Mouse (Mus musculus): ENCODE results near the gene Fam3a. TPM values are rescaled to one million over a fixed set of nuclear protein-coding genes. Genes with fewer than 3 reads are reported as not detected.
A peak's percentile ranks its signal among the peaks of the same experiment; 100 is the strongest.

Fam3a gene
- polyA plus RNA-seq, 1 experiment from 2014 or later = 26.4 TPM

DNA sequence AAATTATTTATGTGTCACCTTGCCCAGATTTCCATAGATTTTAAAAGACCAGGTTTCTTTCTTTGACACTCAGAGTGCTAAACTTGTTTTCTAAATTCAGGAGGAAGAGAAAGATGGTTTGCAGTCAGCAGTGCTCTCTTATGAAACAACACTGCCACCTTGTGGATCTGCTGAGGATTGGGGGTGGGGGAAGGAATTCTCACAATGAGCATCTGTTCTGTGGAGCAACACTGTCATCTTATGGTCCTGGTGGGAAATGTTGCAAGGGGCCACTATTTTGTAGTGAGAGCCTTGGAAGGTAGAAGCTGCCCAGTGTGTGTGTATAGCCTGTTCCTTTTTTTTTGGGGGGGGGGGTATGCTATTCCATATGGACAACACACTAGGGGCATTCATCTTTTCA lies 20.3 kb upstream of the Fam3a start:
- Histone ChIP-seq H3K9me3 (replicated peaks; ENCODE audit: control insufficient read depth, low read length) (no peaks in the 10 kb centered on the region), H3K4me3 (ENCODE audit: low read length) (no peak overlapping the region), H3K4me1 (ENCODE audit: control insufficient read depth, insufficient read depth, low read length) (no peaks in the 10 kb centered on the region), H3K27ac (ENCODE audit: low read length) (no peak overlapping the region), H3K9ac (ENCODE audit: low read length) (no peak overlapping the region), H3K4me2 (ENCODE audit: low read depth, low read length) (no peak overlapping the region), H3K27me3 (ENCODE audit: control insufficient read depth, insufficient read depth, low read length) (no peaks in the 10 kb centered on the region), H3K36me3 (ENCODE audit: control insufficient read depth, insufficient read depth) (no peaks in the 10 kb centered on the region)
- ATAC-seq (replicated peaks; ENCODE audit: extremely low read depth, insufficient read depth, low FRiP score) = peak; percentile 55

GRCm38 (mm10) chrX:74408340-74408739 lies 15.3 kb upstream of the Fam3a start:
- Histone ChIP-seq H3K4me1 (ENCODE audit: control insufficient read depth, insufficient read depth, low read length) (no peaks in the 10 kb centered on the region), H3K4me3 (ENCODE audit: low read length) (no peak overlapping the region), H3K9me3 (replicated peaks; ENCODE audit: control insufficient read depth, low read length) (no peaks in the 10 kb centered on the region), H3K4me2 (ENCODE audit: low read depth, low read length) (no peak overlapping the region), H3K36me3 (ENCODE audit: control insufficient read depth, insufficient read depth) (no peaks in the 10 kb centered on the region), H3K27ac (ENCODE audit: low read length) (no peak overlapping the region), H3K9ac (ENCODE audit: low read length) (no peak overlapping the region), H3K27me3 (ENCODE audit: control insufficient read depth, insufficient read depth, low read length) (no peaks in the 10 kb centered on the region)
- no peak for ATAC-seq (replicated peaks; ENCODE audit: extremely low read depth, insufficient read depth, low FRiP score)
- 42% methylated on average over 2 of the region's 2 CpGs for WGBS

DNA sequence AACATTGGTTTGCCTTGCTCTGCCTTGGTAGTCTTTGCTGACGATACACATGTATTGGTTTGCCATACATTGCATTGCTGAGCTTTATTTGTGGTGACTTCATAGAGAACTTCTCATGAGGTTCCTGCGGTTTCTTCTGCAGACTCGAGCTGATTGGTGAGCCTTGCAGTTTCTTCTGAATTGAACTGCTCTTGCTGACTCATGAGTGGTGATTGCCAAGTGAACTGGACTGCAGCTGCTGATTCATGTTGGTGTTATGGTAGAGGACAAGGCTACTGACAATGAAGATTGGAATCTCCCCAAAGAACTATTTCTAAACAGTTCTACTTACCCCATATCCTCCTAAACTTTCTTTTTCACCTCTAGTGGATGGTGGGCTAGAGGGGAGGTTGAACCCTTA lies 7.1 kb upstream of the Fam3a start:
- Histone ChIP-seq H3K4me3 (ENCODE audit: low read length) (no peak overlapping the region), H3K4me2 (ENCODE audit: low read depth, low read length) (no peak overlapping the region), H3K36me3 (ENCODE audit: control insufficient read depth, insufficient read depth) (no peaks in the 10 kb centered on the region), H3K9me3 (replicated peaks; ENCODE audit: control insufficient read depth, low read length) (no peaks in the 10 kb centered on the region), H3K4me1 (ENCODE audit: control insufficient read depth, insufficient read depth, low read length) (no peaks in the 10 kb centered on the region), H3K27ac (ENCODE audit: low read length) (no peak overlapping the region), H3K27me3 (ENCODE audit: control insufficient read depth, insufficient read depth, low read length) (no peaks in the 10 kb centered on the region), H3K9ac (ENCODE audit: low read length) (no peak overlapping the region)
- no peak for ATAC-seq (replicated peaks; ENCODE audit: extremely low read depth, insufficient read depth, low FRiP score)
- WGBS = 79% methylated on average over 3 of the region's 3 CpGs

DNA sequence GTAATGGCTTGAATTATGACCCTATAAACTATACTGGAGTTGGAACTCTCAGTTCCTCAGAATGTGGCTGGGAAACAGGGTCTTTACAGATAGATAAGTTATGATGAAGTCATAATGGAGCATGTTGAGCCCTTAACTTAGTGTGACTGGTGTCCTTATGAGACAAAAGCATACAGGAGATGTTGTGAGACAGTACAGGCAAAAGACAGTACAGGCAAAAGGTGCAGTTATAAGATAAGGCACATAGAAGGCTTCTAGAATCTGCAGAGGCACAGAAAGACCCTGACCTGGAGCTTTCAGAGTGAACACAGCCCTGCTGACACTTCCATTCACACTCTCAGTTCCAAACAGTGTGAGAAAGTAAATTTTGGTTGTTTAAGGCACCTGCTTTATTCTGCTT lies 4.9 kb downstream of the Fam3a start:
- no peak overlapping the region for H3K27ac ChIP-seq (ENCODE audit: low read length)
- H3K4me3 ChIP-seq (ENCODE audit: low read length) = no peak overlapping the region
- no peak overlapping the region for H3K4me2 ChIP-seq (ENCODE audit: low read depth, low read length)
- H3K9me3 ChIP-seq (replicated peaks; ENCODE audit: control insufficient read depth, low read length) = no peaks in the 10 kb centered on the region
- H3K27me3 ChIP-seq (ENCODE audit: control insufficient read depth, insufficient read depth, low read length) = no peaks in the 10 kb centered on the region
- H3K9ac ChIP-seq (ENCODE audit: low read length) = no peak overlapping the region
- H3K36me3 ChIP-seq (ENCODE audit: control insufficient read depth, insufficient read depth) = peaks cover 5% of the 10 kb centered on the region; the same call in 1 of the 2 replicates
- 0 out of 2 replicates have a peak, but pooled peaks cover 3% of the 10 kb centered on the region for H3K4me1 ChIP-seq (ENCODE audit: control insufficient read depth, insufficient read depth, low read length)
- no peak for ATAC-seq (replicated peaks; ENCODE audit: extremely low read depth, insufficient read depth, low FRiP score)

DNA sequence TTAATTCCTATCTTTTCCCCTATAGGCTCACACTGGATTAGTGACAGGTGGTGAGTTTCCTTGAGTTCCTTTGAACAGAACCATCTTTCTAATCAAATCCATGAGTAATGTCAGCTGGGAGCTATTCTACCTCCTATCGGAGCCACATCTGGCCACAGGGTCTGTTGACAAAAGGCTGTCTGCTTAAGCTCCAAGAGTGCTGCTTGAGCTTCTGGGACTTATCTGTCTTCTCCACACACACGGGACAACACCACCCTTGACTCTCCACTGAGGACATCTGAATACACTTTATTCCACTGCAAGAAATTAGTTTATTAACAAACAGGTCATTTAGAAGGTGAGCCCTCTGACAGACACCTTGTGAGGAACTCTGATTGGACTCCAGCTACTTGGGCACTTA lies 8.6 kb downstream of the Fam3a start:
- Histone ChIP-seq H3K27ac (ENCODE audit: low read length) (no peak overlapping the region), H3K36me3 (ENCODE audit: control insufficient read depth, insufficient read depth) (peaks cover 5% of the 10 kb centered on the region; the same call in 1 of the 2 replicates), H3K4me3 (ENCODE audit: low read length) (no peak overlapping the region), H3K9me3 (replicated peaks; ENCODE audit: control insufficient read depth, low read length) (no peaks in the 10 kb centered on the region), H3K4me2 (ENCODE audit: low read depth, low read length) (no peak overlapping the region), H3K4me1 (ENCODE audit: control insufficient read depth, insufficient read depth, low read length) (no peaks in the 10 kb centered on the region), H3K9ac (ENCODE audit: low read length) (no peak overlapping the region), H3K27me3 (ENCODE audit: control insufficient read depth, insufficient read depth, low read length) (no peaks in the 10 kb centered on the region)
- WGBS = 60% methylated on average over 2 of the region's 2 CpGs
- no peak for ATAC-seq (replicated peaks; ENCODE audit: extremely low read depth, insufficient read depth, low FRiP score)

DNA sequence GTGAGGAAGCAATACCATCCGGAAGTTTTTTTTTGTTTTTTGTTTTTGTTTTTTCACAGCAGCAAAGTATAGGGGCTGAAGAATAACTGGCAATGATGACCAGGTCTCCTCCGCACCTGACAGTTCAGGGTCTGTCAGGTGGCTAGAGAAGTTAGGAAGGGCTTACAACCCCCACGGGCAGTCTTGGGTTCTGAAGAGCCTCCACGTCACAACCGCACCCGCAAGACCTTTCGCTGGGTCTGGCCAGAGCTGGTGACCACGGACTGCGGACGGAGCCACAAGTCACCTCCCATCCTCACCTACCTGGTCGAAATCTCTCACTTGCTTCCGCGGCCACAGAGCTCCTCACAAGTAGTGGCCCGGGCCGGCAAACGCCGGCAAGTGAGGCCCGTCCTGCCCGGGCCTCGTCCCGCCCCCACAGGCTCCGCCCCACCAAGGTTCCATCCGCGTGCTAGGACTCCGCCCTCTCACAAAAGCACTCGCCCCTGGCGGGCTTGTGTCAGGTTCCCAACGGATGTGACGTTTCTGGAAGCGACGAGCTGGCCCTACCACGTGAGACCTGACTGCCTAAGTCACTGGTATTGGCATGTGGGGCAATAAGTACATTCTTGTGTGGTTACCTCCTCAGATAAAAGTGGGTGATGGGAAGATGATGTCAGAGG lies 20.1 kb downstream of the Fam3a start, which contains the start of the genes Ubl4a and Slc10a3:
Gene Ubl4a (minus strand): TSS at position 331 of the 662 bp plus-strand sequence.
Gene Slc10a3 (minus strand): TSS at position 462 of the 662 bp plus-strand sequence.
- H3K27ac ChIP-seq (ENCODE audit: low read length) = no peak within 1 kb of the TSS

DNA sequence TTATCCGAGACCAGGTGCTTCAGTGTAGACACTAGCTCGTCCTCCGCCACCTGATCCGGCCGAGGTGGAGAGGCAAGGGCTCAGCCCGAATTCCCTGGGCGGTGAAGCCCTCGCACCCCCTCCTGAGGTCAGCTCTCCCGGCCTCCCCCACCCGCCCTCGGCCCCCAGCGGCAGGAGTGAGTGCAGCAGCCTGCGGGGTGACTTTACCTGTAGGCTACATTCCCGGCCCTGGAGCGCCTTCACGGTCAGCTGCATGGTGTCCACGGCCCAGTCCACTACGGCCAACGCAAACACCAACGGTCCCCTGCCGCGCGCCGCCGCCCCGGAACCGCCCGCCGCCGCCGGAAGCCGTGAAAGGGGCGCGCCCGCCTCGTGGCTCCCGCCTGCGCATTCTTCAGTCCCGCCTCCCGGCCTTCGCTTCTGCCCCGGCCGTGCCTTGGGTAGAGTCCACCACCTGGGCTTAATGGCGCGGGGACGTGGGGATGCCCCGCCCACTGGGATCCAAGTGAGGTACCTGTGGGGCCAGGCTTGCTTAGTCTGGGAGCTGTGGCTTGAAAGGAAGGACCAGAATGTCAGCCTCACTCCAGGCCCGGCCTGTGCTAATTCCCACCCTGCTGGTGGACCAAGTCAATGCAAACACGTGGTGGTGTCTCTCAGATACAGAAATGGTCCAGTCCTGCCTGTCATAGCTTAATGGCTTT lies 24.7 kb downstream of the Fam3a start:
- Histone ChIP-seq H3K4me1 (ENCODE audit: control insufficient read depth, insufficient read depth, low read length) (peaks cover 10% of the 10 kb centered on the region), H3K4me3 (ENCODE audit: low read length) (peak overlapping the region; percentile 72), H3K36me3 (ENCODE audit: control insufficient read depth, insufficient read depth) (peaks cover 7% of the 10 kb centered on the region; the same call in 1 of the 2 replicates), H3K27me3 (ENCODE audit: control insufficient read depth, insufficient read depth, low read length) (no peaks in the 10 kb centered on the region), H3K27ac (ENCODE audit: low read length) (peak overlapping the region; percentile 77), H3K9me3 (replicated peaks; ENCODE audit: control insufficient read depth, low read length) (no peaks in the 10 kb centered on the region), H3K4me2 (ENCODE audit: low read depth, low read length) (peak overlapping the region; percentile 71), H3K9ac (ENCODE audit: low read length) (peak overlapping the region; percentile 84)
- peak; percentile 55 for ATAC-seq (replicated peaks; ENCODE audit: extremely low read depth, insufficient read depth, low FRiP score)
- 19% methylated on average over 42 of the region's 49 CpGs for WGBS

More for the DNA sequence above, 20.1 kb downstream of the Fam3a start, which contains the start of the genes Ubl4a and Slc10a3:
- whole genome bisulfite sequencing = 16% methylated on average over 32 of the region's 32 CpGs
- Histone ChIP-seq H3K36me3 (ENCODE audit: control insufficient read depth, insufficient read depth) (peaks cover 3% of the 10 kb centered on the region; the same call in 1 of the 2 replicates), H3K4me3 (ENCODE audit: low read length) (peak within 1 kb of the TSS; percentile 63), H3K27me3 (ENCODE audit: control insufficient read depth, insufficient read depth, low read length) (no peaks in the 10 kb centered on the region), H3K4me2 (ENCODE audit: low read depth, low read length) (peak within 1 kb of the TSS; percentile 72), H3K9me3 (replicated peaks; ENCODE audit: control insufficient read depth, low read length) (no peaks in the 10 kb centered on the region), H3K9ac (ENCODE audit: low read length) (peak within 1 kb of the TSS; percentile 68), H3K4me1 (ENCODE audit: control insufficient read depth, insufficient read depth, low read length) (0 out of 2 replicates have a peak, but pooled peaks cover 3% of the 10 kb centered on the region)
- peak; percentile 84 for ATAC-seq (replicated peaks; ENCODE audit: extremely low read depth, insufficient read depth, low FRiP score)

GRCm38 (mm10) chrX:74367512-74367911 lies 25.6 kb downstream of the Fam3a start:
- H3K27ac ChIP-seq (ENCODE audit: low read length) = no peak overlapping the region
- H3K9me3 ChIP-seq (replicated peaks; ENCODE audit: control insufficient read depth, low read length) = no peaks in the 10 kb centered on the region

DNA sequence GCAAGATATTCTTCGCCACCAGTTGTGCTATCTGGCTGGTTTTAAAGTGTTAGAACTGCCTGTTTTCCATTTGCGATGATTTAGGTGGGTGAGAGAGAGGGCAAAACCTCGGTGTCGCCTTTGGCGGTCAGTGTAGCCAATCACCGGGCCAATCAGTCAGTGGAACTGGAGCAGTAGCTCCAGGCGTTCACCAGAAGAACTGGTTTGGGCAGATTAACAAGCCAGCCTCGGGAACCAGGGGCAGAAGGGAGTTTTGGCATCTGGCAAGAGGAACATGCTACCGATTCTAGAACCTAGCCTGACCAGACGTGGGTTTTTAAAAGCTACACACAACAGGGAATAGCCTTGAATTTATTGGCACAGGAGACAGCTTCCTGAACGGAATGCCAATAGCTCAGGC lies 33.9 kb downstream of the Fam3a start:
- H3K9ac ChIP-seq (ENCODE audit: low read length) = no peak overlapping the region
- no peak for ATAC-seq (replicated peaks; ENCODE audit: extremely low read depth, insufficient read depth, low FRiP score)
- no peaks in the 10 kb centered on the region for H3K36me3 ChIP-seq (ENCODE audit: control insufficient read depth, insufficient read depth)
- H3K27ac ChIP-seq (ENCODE audit: low read length) = no peak overlapping the region
- no peak overlapping the region for H3K4me2 ChIP-seq (ENCODE audit: low read depth, low read length)
- no peaks in the 10 kb centered on the region for H3K4me1 ChIP-seq (ENCODE audit: control insufficient read depth, insufficient read depth, low read length)
- 37% methylated on average over 11 of the region's 11 CpGs for WGBS
- H3K27me3 ChIP-seq (ENCODE audit: control insufficient read depth, insufficient read depth, low read length) = no peaks in the 10 kb centered on the region
- H3K4me3 ChIP-seq (ENCODE audit: low read length) = no peak overlapping the region
- H3K9me3 ChIP-seq (replicated peaks; ENCODE audit: control insufficient read depth, low read length) = no peaks in the 10 kb centered on the region

More at GRCm38 (mm10) chrX:74367512-74367911, 25.6 kb downstream of the Fam3a start:
- H3K9ac ChIP-seq (ENCODE audit: low read length) = peak overlapping the region; percentile 84
- H3K4me3 ChIP-seq (ENCODE audit: low read length) = peak overlapping the region; percentile 72
- no peaks in the 10 kb centered on the region for H3K27me3 ChIP-seq (ENCODE audit: control insufficient read depth, insufficient read depth, low read length)
- peak overlapping the region; percentile 71 for H3K4me2 ChIP-seq (ENCODE audit: low read depth, low read length)
- H3K36me3 ChIP-seq (ENCODE audit: control insufficient read depth, insufficient read depth) = peaks cover 7% of the 10 kb centered on the region; the same call in 1 of the 2 replicates
- ATAC-seq (replicated peaks; ENCODE audit: extremely low read depth, insufficient read depth, low FRiP score) = peak; percentile 7; the same call in 1 of the 2 replicates
- WGBS = 43% methylated on average over 10 of the region's 10 CpGs
- H3K4me1 ChIP-seq (ENCODE audit: control insufficient read depth, insufficient read depth, low read length) = peaks cover 10% of the 10 kb centered on the region
